Mouse (Mus musculus) cortical plate, adult 2 months (tissue): ENCODE measurements around the gene Bmper. TPM values are rescaled to one million over a fixed set of nuclear protein-coding genes. Genes with fewer than 3 reads are reported as not detected.

ENCODE experiments used
- H3K27ac ChIP-seq: fragments of 200-500 bp; 2 replicates; pipeline ENCODE4 v1.5.1; 2012; ENCODE audit warnings: low read length, control low read depth, inconsistent platforms; ENCODE audit not compliant: insufficient read depth
- H3K4me1 ChIP-seq: fragments of 200-500 bp; 2 replicates; pipeline ENCODE4 v1.6.1; 2011; ENCODE audit warnings: low read length; ENCODE audit not compliant: control insufficient read depth, insufficient read depth
- H3K4me3 ChIP-seq: fragments of 200-500 bp; 2 replicates; pipeline ENCODE4 v1.5.1; 2011; ENCODE audit warnings: mild to moderate bottlenecking, low read length, control low read depth; ENCODE audit not compliant: insufficient read depth
- CTCF ChIP-seq: fragments of 200-500 bp; IDR thresholded peaks from 2 replicates; pipeline ENCODE4 v1.5.1; 2011; ENCODE audit warnings: mild to moderate bottlenecking, control low read depth, low read length; ENCODE audit not compliant: insufficient read depth; ENCODE audit errors: extremely low read depth
- POLR2A ChIP-seq: fragments of 200-500 bp; IDR thresholded peaks from 2 replicates; pipeline ENCODE4 v1.6.1; 2011; ENCODE audit warnings: mild to moderate bottlenecking, low read length, control low read depth; ENCODE audit not compliant: insufficient read depth; ENCODE audit errors: extremely low read depth
- polyA plus RNA-seq: library from polyadenylated mRNA; depleted of rRNA; stranded (reverse); fragments of >200 nt; gene quantifications from 2 replicates; pipeline ENCODE4 v1.2.3, GENCODE M21; 2012

Gene Bmper
- polyA plus RNA-seq, 1 experiment = 5.9 TPM

- no peak overlapping the region for H3K27ac ChIP-seq
- no peaks in the 10 kb centered on the region; the same call in 1 of the 2 replicates for H3K4me1 ChIP-seq
- no peak overlapping the region for H3K4me3 ChIP-seq
- TF ChIP-seq CTCF (no peak), POLR2A (no peak)
Observed at GRCm38 (mm10) chr9:23438662-23439061, 215.8 kb downstream of the Bmper start.

GRCm38 (mm10) chr9:23442168-23442567 lies 219.3 kb downstream of the Bmper start:
- no peak overlapping the region for H3K27ac ChIP-seq
- H3K4me1 ChIP-seq = no peaks in the 10 kb centered on the region
- no peak for TF ChIP-seq CTCF
- TF ChIP-seq POLR2A = no peak
- no peak overlapping the region for H3K4me3 ChIP-seq

- H3K4me3 ChIP-seq = no peak overlapping the region
- no peaks in the 10 kb centered on the region for H3K4me1 ChIP-seq
- no peak for TF ChIP-seq POLR2A
- no peak for TF ChIP-seq CTCF
- H3K27ac ChIP-seq = no peak overlapping the region
Observed at GRCm38 (mm10) chr9:23444975-23445374, 222.1 kb downstream of the Bmper start.

GRCm38 (mm10) chr9:23447271-23447961 lies 224.5 kb downstream of the Bmper start:
- Histone ChIP-seq H3K4me1 (no peaks in the 10 kb centered on the region), H3K4me3 (no peak overlapping the region), H3K27ac (no peak overlapping the region)
- TF ChIP-seq POLR2A = no peak
- no peak for TF ChIP-seq CTCF

- Histone ChIP-seq H3K27ac (no peak overlapping the region), H3K4me1 (no peaks in the 10 kb centered on the region), H3K4me3 (no peak overlapping the region)
- TF ChIP-seq POLR2A (no peak), CTCF (no peak)
Observed at GRCm38 (mm10) chr9:23453309-23453708, 230.4 kb downstream of the Bmper start.

GRCm38 (mm10) chr9:23457186-23457585 lies 234.3 kb downstream of the Bmper start:
- Histone ChIP-seq H3K4me3 (no peak overlapping the region), H3K4me1 (0 out of 2 replicates have a peak, but pooled peaks cover 1% of the 10 kb centered on the region), H3K27ac (no peak overlapping the region)
- TF ChIP-seq CTCF (no peak), POLR2A (no peak)

- Histone ChIP-seq H3K4me1 (0 out of 2 replicates have a peak, but pooled peaks cover 1% of the 10 kb centered on the region), H3K4me3 (no peak overlapping the region), H3K27ac (no peak overlapping the region)
- TF ChIP-seq CTCF (no peak), POLR2A (no peak)
Observed at GRCm38 (mm10) chr9:23460721-23461120, 237.8 kb downstream of the Bmper start.

GRCm38 (mm10) chr9:23462949-23463608 lies 240.2 kb downstream of the Bmper start:
- H3K4me3 ChIP-seq = no peak overlapping the region
- H3K4me1 ChIP-seq = 0 out of 2 replicates have a peak, but pooled peaks cover 1% of the 10 kb centered on the region
- TF ChIP-seq CTCF = peak; percentile 58
- no peak for TF ChIP-seq POLR2A
- no peak overlapping the region for H3K27ac ChIP-seq

GRCm38 (mm10) chr9:23464981-23465630 lies 242.2 kb downstream of the Bmper start:
- 0 out of 2 replicates have a peak, but pooled peaks cover 1% of the 10 kb centered on the region for H3K4me1 ChIP-seq
- no peak overlapping the region for H3K27ac ChIP-seq
- no peak overlapping the region for H3K4me3 ChIP-seq
- no peak for TF ChIP-seq CTCF
- TF ChIP-seq POLR2A = no peak

- TF ChIP-seq CTCF = no peak
- TF ChIP-seq POLR2A = no peak
- no peak overlapping the region for H3K4me3 ChIP-seq
- no peaks in the 10 kb centered on the region for H3K4me1 ChIP-seq
Observed at GRCm38 (mm10) chr9:23469886-23470285, 247.0 kb downstream of the Bmper start.

More at GRCm38 (mm10) chr9:23469886-23470285, 247.0 kb downstream of the Bmper start:
- H3K27ac ChIP-seq = no peak overlapping the region
